Mouse (Mus musculus): ENCODE measurements around the gene Pabpn1. TPM values are rescaled to one million over a fixed set of nuclear protein-coding genes. Genes with fewer than 3 reads are reported as not detected.
A peak's percentile ranks its signal among the peaks of the same experiment; 100 is the strongest.

The Pabpn1 gene
- polyA plus RNA-seq, 1 experiment from 2014 or later: 139 TPM

DNA sequence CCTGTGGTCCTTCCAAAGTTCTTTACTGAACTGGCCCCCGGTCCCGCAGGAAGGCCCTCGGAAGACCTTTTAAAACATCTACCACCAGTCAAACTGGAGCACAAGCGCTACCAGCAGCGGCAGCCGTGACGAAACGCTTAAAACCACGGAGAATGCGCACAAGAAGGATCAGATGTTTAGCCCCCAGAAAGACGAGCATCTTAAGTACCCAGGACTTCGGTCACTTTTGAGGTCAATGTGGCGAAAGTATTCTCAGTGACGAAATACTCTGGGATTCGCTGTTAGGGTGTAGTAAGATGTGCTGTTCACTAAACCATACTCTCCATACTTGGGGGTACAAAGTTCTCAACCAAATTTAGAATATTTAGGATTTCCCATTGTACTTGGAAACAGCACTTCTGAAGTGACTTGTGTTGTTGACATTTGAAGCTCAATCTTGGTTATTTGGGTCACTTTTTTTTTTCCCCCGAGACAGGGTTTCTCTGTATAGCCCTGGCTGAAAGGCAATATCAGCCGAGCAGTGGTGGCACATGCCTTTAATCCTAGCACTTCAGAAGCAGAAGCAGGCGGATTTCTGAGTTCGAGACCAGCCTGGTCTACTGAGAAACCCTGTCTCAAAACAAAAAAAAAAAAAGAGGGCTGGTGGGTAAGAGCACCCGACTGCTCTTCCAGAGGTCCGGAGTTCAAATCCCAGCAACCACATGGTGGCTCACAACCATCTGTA, 27.8 kb upstream of the Pabpn1 start:
- 11% methylated on average over 21 of the region's 21 CpGs for WGBS
- no peak for DNase-seq
- Histone ChIP-seq H3K27me3 (ENCODE audit: insufficient read depth, low read length) (no peaks in the 10 kb centered on the region), H3K9me3 (ENCODE audit: low read depth, low read length) (no peaks in the 10 kb centered on the region), H3K27ac (ENCODE audit: low read depth) (peak overlapping the region; percentile 81), H3K4me3 (ENCODE audit: low read depth, low read length) (peak overlapping the region; percentile 90), H3K9ac (peak overlapping the region; percentile 92), H3K4me1 (ENCODE audit: insufficient read depth) (no peaks in the 10 kb centered on the region), H3K36me3 (ENCODE audit: insufficient read depth) (no peaks in the 10 kb centered on the region), H3K4me2 (peak overlapping the region; percentile 84)
- ATAC-seq (ENCODE audit: insufficient read depth): peak; percentile 22
- TF ChIP-seq CTCF (IDR thresholded peaks at IDR 0.05; ENCODE audit: low read depth): no peak

DNA sequence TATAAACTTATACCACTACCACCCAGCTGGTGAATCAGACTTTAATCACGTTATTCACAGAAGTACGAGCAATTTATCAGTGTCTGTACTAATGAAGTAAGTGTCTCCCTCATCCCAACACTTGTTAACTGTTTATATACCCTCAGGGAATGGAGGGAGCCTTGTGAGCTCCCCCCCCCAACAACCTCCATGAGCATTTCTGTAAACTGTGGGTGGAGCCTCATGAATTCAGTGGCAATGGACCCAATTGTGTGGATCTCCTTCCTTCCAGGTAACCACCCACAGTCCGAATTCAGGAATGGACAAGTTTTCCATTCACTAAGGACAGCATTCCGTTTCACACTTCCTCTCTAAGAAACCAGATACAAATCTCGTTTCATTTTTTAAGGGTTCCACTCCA, 26.7 kb upstream of the Pabpn1 start:
- ATAC-seq (ENCODE audit: insufficient read depth) (no peak), DNase-seq (no peak)
- no peaks in the 10 kb centered on the region for H3K36me3 ChIP-seq (ENCODE audit: insufficient read depth)
- no peak for TF ChIP-seq CTCF (IDR thresholded peaks at IDR 0.05; ENCODE audit: low read depth)
- no peaks in the 10 kb centered on the region for H3K9me3 ChIP-seq (ENCODE audit: low read depth, low read length)
- H3K27ac ChIP-seq (ENCODE audit: low read depth): no peak overlapping the region
- no peak overlapping the region for H3K4me3 ChIP-seq (ENCODE audit: low read depth, low read length)
- H3K9ac ChIP-seq: no peak overlapping the region
- WGBS: 62% methylated on average over 5 of the region's 5 CpGs
- H3K4me1 ChIP-seq (ENCODE audit: insufficient read depth): no peaks in the 10 kb centered on the region
- no peak overlapping the region for H3K4me2 ChIP-seq
- no peaks in the 10 kb centered on the region for H3K27me3 ChIP-seq (ENCODE audit: insufficient read depth, low read length)

DNA sequence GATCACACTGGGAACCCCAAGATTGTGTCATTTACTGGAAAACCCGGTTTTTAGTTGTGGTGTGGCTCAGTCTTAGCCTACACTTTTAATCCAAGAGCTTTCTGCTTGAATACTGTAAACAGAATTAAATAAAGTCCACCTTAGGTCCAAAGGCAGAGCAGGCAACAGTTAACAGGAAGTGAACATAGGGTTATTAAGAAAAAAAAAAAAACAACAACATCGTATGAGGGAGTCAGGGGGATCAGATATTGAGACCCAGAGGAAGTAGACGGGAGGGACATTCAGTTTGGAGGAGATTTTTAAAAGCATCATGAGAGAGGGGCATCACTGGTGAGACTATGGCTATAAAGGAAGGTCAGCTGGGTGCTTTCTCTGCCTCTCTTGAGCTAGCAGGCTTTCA, 26.0 kb upstream of the Pabpn1 start:
- DNase-seq (no peak), ATAC-seq (ENCODE audit: insufficient read depth) (no peak)
- Histone ChIP-seq H3K36me3 (ENCODE audit: insufficient read depth) (no peaks in the 10 kb centered on the region), H3K4me1 (ENCODE audit: insufficient read depth) (no peaks in the 10 kb centered on the region), H3K9ac (no peak overlapping the region), H3K9me3 (ENCODE audit: low read depth, low read length) (no peaks in the 10 kb centered on the region), H3K4me3 (ENCODE audit: low read depth, low read length) (no peak overlapping the region), H3K27ac (ENCODE audit: low read depth) (no peak overlapping the region), H3K4me2 (no peak overlapping the region), H3K27me3 (ENCODE audit: insufficient read depth, low read length) (no peaks in the 10 kb centered on the region)
- 44% methylated on average over 3 of the region's 3 CpGs for WGBS
- no peak for TF ChIP-seq CTCF (IDR thresholded peaks at IDR 0.05; ENCODE audit: low read depth)

DNA sequence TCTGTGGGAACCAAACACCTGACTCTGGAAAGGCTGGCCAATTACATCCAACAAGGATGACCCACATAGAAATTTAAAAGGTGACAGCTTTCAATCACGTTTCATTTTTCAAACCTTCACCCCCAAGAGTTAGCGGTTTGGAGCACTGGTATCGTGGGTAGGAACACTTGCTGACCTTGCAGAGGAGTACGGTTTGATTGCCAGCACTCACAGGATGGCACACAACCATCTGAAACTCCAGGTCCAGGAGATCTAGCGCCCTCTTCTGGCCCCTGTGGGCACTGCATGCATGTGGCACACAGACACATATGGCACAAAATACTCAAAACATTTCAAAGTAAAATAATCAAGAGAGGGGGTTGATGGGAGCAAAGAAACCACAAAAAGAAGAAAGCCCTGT, 25.4 kb upstream of the Pabpn1 start:
- Histone ChIP-seq H3K4me1 (ENCODE audit: insufficient read depth) (no peaks in the 10 kb centered on the region), H3K36me3 (ENCODE audit: insufficient read depth) (no peaks in the 10 kb centered on the region), H3K4me3 (ENCODE audit: low read depth, low read length) (no peak overlapping the region), H3K4me2 (no peak overlapping the region), H3K9me3 (ENCODE audit: low read depth, low read length) (no peaks in the 10 kb centered on the region), H3K27ac (ENCODE audit: low read depth) (no peak overlapping the region), H3K9ac (no peak overlapping the region), H3K27me3 (ENCODE audit: insufficient read depth, low read length) (no peaks in the 10 kb centered on the region)
- DNase-seq (peak; percentile 40), ATAC-seq (ENCODE audit: insufficient read depth) (no peak)
- WGBS: 55% methylated on average over 5 of the region's 5 CpGs
- peak; percentile 48 for TF ChIP-seq CTCF (IDR thresholded peaks at IDR 0.05; ENCODE audit: low read depth)

DNA sequence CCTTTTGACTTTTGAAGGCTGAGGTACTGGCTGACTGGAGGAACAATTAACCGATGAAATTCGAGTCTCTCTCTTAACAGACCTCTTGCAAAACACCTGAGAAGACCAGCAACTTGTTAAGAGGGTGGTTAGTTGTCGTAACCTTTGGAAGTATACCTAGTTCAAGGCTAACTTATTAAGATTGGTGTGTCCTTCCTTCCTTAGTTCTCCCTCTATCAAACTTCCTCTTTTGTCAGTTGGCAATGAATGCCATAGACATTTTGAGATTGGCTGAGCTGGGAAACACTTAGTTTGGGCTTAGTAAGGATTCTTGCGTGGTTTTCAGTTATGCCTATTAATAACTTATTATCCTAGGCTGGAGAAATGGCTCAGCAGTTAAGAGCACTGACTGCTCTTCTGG, 24.3 kb upstream of the Pabpn1 start:
- WGBS: 87% methylated on average over 4 of the region's 4 CpGs
- no peaks in the 10 kb centered on the region for H3K4me1 ChIP-seq (ENCODE audit: insufficient read depth)
- TF ChIP-seq CTCF (IDR thresholded peaks at IDR 0.05; ENCODE audit: low read depth): no peak
- no peak overlapping the region for H3K27ac ChIP-seq (ENCODE audit: low read depth)
- no peaks in the 10 kb centered on the region for H3K9me3 ChIP-seq (ENCODE audit: low read depth, low read length)
- ATAC-seq (ENCODE audit: insufficient read depth): no peak
- H3K9ac ChIP-seq: no peak overlapping the region
- no peak overlapping the region for H3K4me3 ChIP-seq (ENCODE audit: low read depth, low read length)
- no peaks in the 10 kb centered on the region for H3K27me3 ChIP-seq (ENCODE audit: insufficient read depth, low read length)
- DNase-seq: no peak
- no peaks in the 10 kb centered on the region for H3K36me3 ChIP-seq (ENCODE audit: insufficient read depth)
- H3K4me2 ChIP-seq: no peak overlapping the region

- Histone ChIP-seq H3K4me1 (ENCODE audit: insufficient read depth) (no peaks in the 10 kb centered on the region), H3K4me2 (no peak within 1 kb of the TSS), H3K27me3 (ENCODE audit: insufficient read depth, low read length) (peaks cover 6% of the 10 kb centered on the region; the same call in 1 of the 2 replicates), H3K36me3 (ENCODE audit: insufficient read depth) (no peaks in the 10 kb centered on the region), H3K4me3 (ENCODE audit: low read depth, low read length) (no peak within 1 kb of the TSS), H3K27ac (ENCODE audit: low read depth) (no peak within 1 kb of the TSS), H3K9me3 (ENCODE audit: low read depth, low read length) (no peaks in the 10 kb centered on the region), H3K9ac (no peak within 1 kb of the TSS)
- no peak for DNase-seq
- 86% methylated on average over 5 of the region's 5 CpGs for WGBS
- TF ChIP-seq CTCF (IDR thresholded peaks at IDR 0.05; ENCODE audit: low read depth): no peak
- ATAC-seq (ENCODE audit: insufficient read depth): no peak
Observed at GRCm38 (mm10) chr14:54870861-54871260, 21.4 kb upstream of the Pabpn1 start, which contains the start of gene Homez. TSS of gene Homez (minus strand) at chr14:54870961.

GRCm38 (mm10) chr14:54874165-54874564, 18.1 kb upstream of the Pabpn1 start:
- 78% methylated on average over 3 of the region's 3 CpGs for WGBS
- no peaks in the 10 kb centered on the region for H3K9me3 ChIP-seq (ENCODE audit: low read depth, low read length)
- peaks cover 6% of the 10 kb centered on the region; the same call in 1 of the 2 replicates for H3K4me1 ChIP-seq (ENCODE audit: insufficient read depth)
- H3K4me3 ChIP-seq (ENCODE audit: low read depth, low read length): no peak overlapping the region
- no peak for TF ChIP-seq CTCF (IDR thresholded peaks at IDR 0.05; ENCODE audit: low read depth)
- ATAC-seq (ENCODE audit: insufficient read depth) (no peak), DNase-seq (no peak)
- no peak overlapping the region for H3K4me2 ChIP-seq
- H3K27ac ChIP-seq (ENCODE audit: low read depth): no peak overlapping the region
- no peaks in the 10 kb centered on the region for H3K36me3 ChIP-seq (ENCODE audit: insufficient read depth)
- H3K9ac ChIP-seq: no peak overlapping the region
- H3K27me3 ChIP-seq (ENCODE audit: insufficient read depth, low read length): peaks cover 22% of the 10 kb centered on the region
